ENCODE assay signal across 11 mouse cellular contexts in genomic region chr3:49485105-49485504, GRCm38 (mm10).
DNase-seq lines count a peak whose midpoint lies in the region; ATAC-seq and TF ChIP-seq lines count a peak whose summit lies in the region.
"Had no signal": no experiment of that assay in that cellular context is flagged by ENCODE, and none has a peak within 500 bp of the region (broad histone marks: within the 10 kb centered on the region; RNA-seq: fewer than 3 reads in every experiment).

No protein-coding gene starts in this region.

- no peak for ATAC-seq in neural tube, embryonic 11.5 days (ENCODE audit: insufficient read depth, low FRiP score, low TSS enrichment)
- no peak for ATAC-seq in neural tube, embryonic 15.5 days (ENCODE audit: low FRiP score)
- ATAC-seq: intestine, embryonic 16.5 days had no signal

- no peak overlapping the region for H3K4me2 ChIP-seq in neural tube, embryonic 11.5 days (ENCODE audit: low read depth)
- H3K4me2 ChIP-seq in neural tube, embryonic 15.5 days, result no peak overlapping the region

- DNase-seq in neural tube, embryonic 11.5 days (ENCODE audit: low spot score), result peak; percentile 11
- peak; percentile 3 for DNase-seq in heart, postnatal 25 days (ENCODE audit: low spot score)
- DNase-seq in mesoderm, embryonic 11.5 days (ENCODE audit: low read depth, low spot score), result peak; percentile 51
- no peak for DNase-seq in ovary, adult 18-20 months (ENCODE audit: low spot score)
- DNase-seq in retina, embryonic 14.5 days (ENCODE audit: low spot score), result no peak
- no peak for DNase-seq in spleen, postnatal 14 days (ENCODE audit: low spot score in 2 of 2)
- DNase-seq: spleen, adult 18-20 months had no signal

- WGBS in neural tube, embryonic 11.5 days, result 68% methylated on average over 8 of the region's 8 CpGs
- 89% methylated on average over 8 of the region's 8 CpGs for whole genome bisulfite sequencing in neural tube, embryonic 15.5 days

- H3K9ac ChIP-seq in neural tube, embryonic 11.5 days (ENCODE audit: low read length), result no peak overlapping the region
- no peak overlapping the region for H3K9ac ChIP-seq in neural tube, embryonic 15.5 days (replicated peaks)

- intact Hi-C loops in heart, postnatal 25 days (cut with DNase I), result no loop called here

- H3K4me3 ChIP-seq in neural tube, embryonic 11.5 days (ENCODE audit: low read depth, low read length), result no peak overlapping the region
- H3K4me3 ChIP-seq in neural tube, embryonic 15.5 days (replicated peaks), result no peak overlapping the region
- no peak overlapping the region for H3K4me3 ChIP-seq in embryonic fibroblast, embryonic 13.5 days (ENCODE audit: insufficient read depth, low read length)
- H3K4me3 ChIP-seq: midbrain, embryonic 10.5 days had no signal

- H3K27me3 ChIP-seq in neural tube, embryonic 11.5 days (ENCODE audit: control insufficient read depth, insufficient read depth, low read length), result no peaks in the 10 kb centered on the region
- no peaks in the 10 kb centered on the region for H3K27me3 ChIP-seq in neural tube, embryonic 15.5 days (replicated peaks)

- H3K36me3 ChIP-seq in neural tube, embryonic 11.5 days (ENCODE audit: control insufficient read depth, insufficient read depth, low read length), result no peaks in the 10 kb centered on the region
- no peaks in the 10 kb centered on the region for H3K36me3 ChIP-seq in neural tube, embryonic 15.5 days
- H3K36me3 ChIP-seq: midbrain, embryonic 10.5 days had no signal

- no peak for TF ChIP-seq CTCF in embryonic fibroblast, embryonic 13.5 days (IDR thresholded peaks at IDR 0.05; ENCODE audit: borderline replicate concordance, insufficient read depth, low read length)

- no peak overlapping the region for H3K27ac ChIP-seq in neural tube, embryonic 11.5 days (ENCODE audit: low read depth, low read length)
- no peak overlapping the region for H3K27ac ChIP-seq in neural tube, embryonic 15.5 days (replicated peaks)
- H3K27ac ChIP-seq in embryonic fibroblast, embryonic 13.5 days (ENCODE audit: insufficient read depth, low read length), result peak overlapping the region; percentile 20; the same call in 1 of the 2 replicates
- H3K27ac ChIP-seq: midbrain, embryonic 10.5 days had no signal

- no peaks in the 10 kb centered on the region for H3K9me3 ChIP-seq in neural tube, embryonic 11.5 days (ENCODE audit: control insufficient read depth, low read length)
- no peaks in the 10 kb centered on the region for H3K9me3 ChIP-seq in neural tube, embryonic 15.5 days (replicated peaks)
- H3K9me3 ChIP-seq: midbrain, embryonic 10.5 days had no signal

- no peaks in the 10 kb centered on the region for H3K4me1 ChIP-seq in neural tube, embryonic 11.5 days (ENCODE audit: control insufficient read depth, insufficient read depth, low read length)
- H3K4me1 ChIP-seq in neural tube, embryonic 15.5 days, result no peaks in the 10 kb centered on the region
- H3K4me1 ChIP-seq in embryonic fibroblast, embryonic 13.5 days (ENCODE audit: control insufficient read depth, insufficient read depth, low read length), result no peaks in the 10 kb centered on the region
- H3K4me1 ChIP-seq: midbrain, embryonic 10.5 days had no signal

- no peak for TF ChIP-seq POLR2A in embryonic fibroblast, embryonic 13.5 days (IDR thresholded peaks at IDR 0.05; ENCODE audit: low read depth, low read length)

Comparison
In these comparisons a context has a peak if more than half of its experiments do, and no peak if none do; other contexts are left out.
1. DNase-seq: peak in neural tube, embryonic 11.5 days (single experiment), heart, postnatal 25 days (single experiment) and mesoderm, embryonic 11.5 days (single experiment); none in ovary, adult 18-20 months (single experiment), retina, embryonic 14.5 days (single experiment) and spleen, postnatal 14 days (0 of 2).